32 mouse cellular contexts compared by ENCODE assay signal in genomic region chr13:25066659-25067058, GRCm38 (mm10). TPM values are rescaled to one million over a fixed set of nuclear protein-coding genes. Genes with fewer than 3 reads are reported as not detected.
"Had no signal": no experiment of that assay in that cellular context is flagged by ENCODE, and none has a peak within 500 bp of the region (broad histone marks: within the 10 kb centered on the region; RNA-seq: fewer than 3 reads in every experiment).

No protein-coding gene starts in this region.

- H3K9me3 ChIP-seq: heart, embryonic 10.5 days; heart, embryonic 12.5 days; heart, embryonic 13.5 days; heart, embryonic 15.5 days; hindbrain, embryonic 10.5 days; hindbrain, embryonic 12.5 days; hindbrain, embryonic 13.5 days; intestine, embryonic 15.5 days had no signal

- H3K27me3 ChIP-seq: heart, embryonic 12.5 days; heart, embryonic 13.5 days; heart, embryonic 15.5 days; hindbrain, embryonic 12.5 days; hindbrain, embryonic 13.5 days; hindbrain, embryonic 15.5 days; intestine, embryonic 15.5 days had no signal

- DNase-seq: heart, adult 18-20 months; heart, adult 2 months; heart, postnatal 10 days; heart, postnatal 14 days; heart, postnatal 36 days; heart, postnatal 4 days; kidney, adult 11 months; kidney, adult 18-20 months; kidney, adult 9 months; kidney, postnatal 10 days; kidney, postnatal 25 days; kidney, postnatal 4 days; layer of hippocampus, adult 9-11 months; layer of hippocampus, postnatal 36 days had no signal

- H3K36me3 ChIP-seq: heart, embryonic 10.5 days; heart, embryonic 12.5 days; heart, embryonic 13.5 days; heart, embryonic 15.5 days; hindbrain, embryonic 10.5 days; hindbrain, embryonic 12.5 days; hindbrain, embryonic 13.5 days; hindbrain, embryonic 15.5 days; intestine, embryonic 15.5 days had no signal

- H3K4me2 ChIP-seq: heart, embryonic 11.5 days; heart, embryonic 12.5 days; heart, embryonic 13.5 days; heart, embryonic 15.5 days; hindbrain, embryonic 12.5 days; hindbrain, embryonic 13.5 days; hindbrain, embryonic 14.5 days; hindbrain, embryonic 15.5 days; intestine, embryonic 15.5 days had no signal

- H3K9ac ChIP-seq: heart, embryonic 12.5 days; heart, embryonic 13.5 days; heart, embryonic 15.5 days; hindbrain, embryonic 12.5 days; hindbrain, embryonic 13.5 days; hindbrain, embryonic 14.5 days; hindbrain, embryonic 15.5 days; intestine, embryonic 15.5 days had no signal

- H3K4me3 ChIP-seq: heart, adult 2 months; heart, embryonic 10.5 days; heart, embryonic 12.5 days; heart, embryonic 13.5 days; heart, embryonic 15.5 days; hindbrain, embryonic 10.5 days; hindbrain, embryonic 12.5 days; hindbrain, embryonic 13.5 days; hindbrain, embryonic 15.5 days; intestine, embryonic 15.5 days; layer of hippocampus, adult 2 months; left cerebral cortex, adult 2 months had no signal

- ATAC-seq: hindbrain, embryonic 16.5 days; hindbrain, postnatal 0 days; inflammation-experienced regulatory T-cells, adult 6 months; intestine, embryonic 15.5 days; intestine, embryonic 16.5 days; intestine, postnatal 0 days had no signal

- H3K27ac ChIP-seq: heart, adult 2 months; heart, embryonic 10.5 days; heart, embryonic 13.5 days; heart, embryonic 15.5 days; hindbrain, embryonic 10.5 days; hindbrain, embryonic 12.5 days; hindbrain, embryonic 13.5 days; hindbrain, embryonic 14.5 days; hindbrain, embryonic 15.5 days; hindbrain, postnatal 0 days; intestine, embryonic 15.5 days; layer of hippocampus, adult 2 months; left cerebral cortex, adult 2 months had no signal

- H3K4me1 ChIP-seq: heart, embryonic 10.5 days; heart, embryonic 12.5 days; heart, embryonic 13.5 days; heart, embryonic 15.5 days; hindbrain, embryonic 10.5 days; hindbrain, embryonic 12.5 days; hindbrain, embryonic 13.5 days; hindbrain, embryonic 15.5 days; intestine, embryonic 15.5 days had no signal

RNA-seq across cellular contexts. Expression of gene Dcdc2a, which starts 10.9 kb away (rescaled TPM):
- polyA plus RNA-seq: inflammation-experienced regulatory T-cells, adult 6 months had no signal
